Mouse (Mus musculus) olfactory bulb, adult 2 months (tissue): ENCODE measurements around the gene Vmn1r14.

Experiments
- CTCF ChIP-seq: fragments of 200-500 bp; IDR thresholded peaks from 2 replicates; pipeline ENCODE4 v1.5.1; 2012; ENCODE audit warnings: low read depth, mild to moderate bottlenecking, low read length, moderate library complexity; ENCODE audit not compliant: insufficient read depth
- POLR2A ChIP-seq: fragments of 200-500 bp; IDR thresholded peaks from 2 replicates; pipeline ENCODE4 v1.6.1; 2012; ENCODE audit warnings: mild to moderate bottlenecking, low read depth, low read length, moderate library complexity; ENCODE audit not compliant: insufficient read depth

DNA sequence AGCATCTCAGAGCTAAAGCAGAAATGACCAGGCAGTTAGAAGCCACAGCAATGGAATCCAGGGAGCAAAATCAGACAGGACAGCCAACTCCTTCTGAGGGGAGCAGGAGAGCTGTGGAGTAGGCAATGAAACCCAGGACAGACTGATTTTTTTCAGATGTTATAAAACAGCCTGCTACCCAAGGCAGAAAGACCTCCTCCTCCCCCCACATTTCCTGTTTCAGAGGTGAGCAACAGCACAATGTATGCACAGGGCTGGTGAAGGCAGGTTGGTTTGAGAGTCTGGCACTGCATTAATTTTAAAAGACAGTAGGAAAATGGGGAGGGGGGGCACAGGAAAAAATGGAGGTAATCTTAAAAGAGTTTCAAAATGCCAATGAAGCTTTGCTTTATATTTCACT is 41.0 kb downstream of the Vmn1r14 start:
- TF ChIP-seq POLR2A: no peak
- TF ChIP-seq CTCF: no peak
